In the genomic region with DNA sequence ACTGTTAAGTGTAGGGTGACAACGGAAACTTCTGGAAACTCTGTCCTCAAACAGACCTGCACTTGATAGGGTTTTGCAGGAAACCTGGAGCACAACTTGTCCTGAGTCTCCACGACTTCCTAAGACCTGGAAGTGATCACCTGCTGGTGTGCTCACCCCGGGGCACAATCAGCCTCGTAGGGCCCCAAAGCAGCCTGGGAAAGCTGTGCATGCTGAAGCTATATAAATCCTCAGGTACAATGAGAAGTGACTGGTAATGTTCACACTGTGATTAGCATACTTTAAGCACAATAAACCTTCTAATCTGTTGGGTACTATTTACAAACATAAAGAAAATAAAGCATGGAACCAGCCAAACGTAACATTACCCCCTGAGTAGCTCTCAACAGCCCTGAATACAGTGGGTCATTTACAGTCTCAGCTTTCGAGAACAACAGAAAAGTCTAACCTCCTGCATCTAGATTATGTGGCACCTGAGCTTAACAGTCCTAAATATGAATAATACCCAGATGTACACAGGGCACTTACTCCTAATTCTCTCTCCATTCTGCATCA, we compare ENCODE assay signal across 18 mouse cellular contexts. TPM values are rescaled to one million over a fixed set of nuclear protein-coding genes. Genes with fewer than 3 reads are reported as not detected.
"Had no signal": no experiment of that assay in that cellular context is flagged by ENCODE, and none has a peak within 500 bp of the region (broad histone marks: within the 10 kb centered on the region; RNA-seq: fewer than 3 reads in every experiment).

No protein-coding gene starts in this region.

- H3K36me3 ChIP-seq: limb, embryonic 12.5 days; limb, embryonic 15.5 days; midbrain, embryonic 12.5 days; midbrain, embryonic 15.5 days; stomach, embryonic 15.5 days had no signal

- H3K4me3 ChIP-seq: layer of hippocampus, adult 2 months; limb, embryonic 12.5 days; limb, embryonic 15.5 days; midbrain, embryonic 12.5 days; midbrain, embryonic 15.5 days; stomach, embryonic 15.5 days had no signal

- DNase-seq: layer of hippocampus, adult 9-11 months; liver, postnatal 0 days; lung, embryonic 14.5 days; retina, postnatal 1 day; right cerebral cortex, postnatal 25 days; spleen, adult 18-20 months; thymus, postnatal 25 days had no signal

- H3K4me2 ChIP-seq: limb, embryonic 12.5 days; limb, embryonic 15.5 days; liver, embryonic 11.5 days; lung, embryonic 14.5 days; midbrain, embryonic 12.5 days; midbrain, embryonic 15.5 days; stomach, embryonic 15.5 days had no signal

- ATAC-seq: intestine, postnatal 0 days; liver, postnatal 0 days; lung, postnatal 0 days; midbrain, embryonic 15.5 days had no signal

- H3K9ac ChIP-seq: limb, embryonic 12.5 days; limb, embryonic 15.5 days; liver, embryonic 14.5 days; liver, postnatal 0 days; lung, embryonic 14.5 days; midbrain, embryonic 12.5 days; midbrain, embryonic 15.5 days; stomach, embryonic 15.5 days had no signal

- H3K9me3 ChIP-seq: limb, embryonic 12.5 days; limb, embryonic 15.5 days; midbrain, embryonic 12.5 days; midbrain, embryonic 15.5 days; stomach, embryonic 15.5 days had no signal

- H3K27me3 ChIP-seq: midbrain, embryonic 15.5 days; stomach, embryonic 15.5 days had no signal

- H3K4me1 ChIP-seq: midbrain, embryonic 12.5 days; midbrain, embryonic 15.5 days; stomach, embryonic 15.5 days had no signal

- H3K27ac ChIP-seq: layer of hippocampus, adult 2 months; limb, embryonic 12.5 days; limb, embryonic 15.5 days; liver, embryonic 14.5 days; macrophage; midbrain, embryonic 12.5 days; midbrain, embryonic 15.5 days; stomach, embryonic 15.5 days had no signal

RNA-seq across cellular contexts. Expression of gene Bmpr1b, which starts 54.4 kb away (rescaled TPM):
- polyA plus RNA-seq: liver, postnatal 0 days; macrophage had no signal
